Mouse (Mus musculus) CH12.LX (cell line): ENCODE data around the gene Krtap5-3. TPM values are rescaled to one million over a fixed set of nuclear protein-coding genes. Genes with fewer than 3 reads are reported as not detected.

Source experiments
- DNase-seq: peaks from one replicate; pipeline ENCODE4 v3.0.0-alpha.2; 2013; ENCODE audit errors: extremely low read depth
- H3K27ac ChIP-seq: 2 replicates; pipeline ENCODE4 v1.5.1; 2012; ENCODE audit warnings: low read depth, mild to moderate bottlenecking, control low read depth, moderate library complexity; ENCODE audit not compliant: insufficient read depth
- H3K27me3 ChIP-seq: replicated peaks from 2 replicates; pipeline ENCODE3; 2012; ENCODE audit warnings: inconsistent platforms
- H3K36me3 ChIP-seq, 2 experiments: replicated peaks in 1 of 2; 2 replicates each; pipeline versions ENCODE3 to v1.6.1; 2012; ENCODE audit warnings: inconsistent platforms in 1 of 2, low read length in 1 of 2, mild to moderate bottlenecking in 1 of 2, mixed read lengths in 1 of 2, moderate library complexity in 1 of 2; ENCODE audit not compliant: control insufficient read depth in 1 of 2, insufficient read depth in 1 of 2
- H3K4me1 ChIP-seq, 2 experiments: 2 replicates each; pipeline ENCODE4 v1.6.1; 2012; ENCODE audit warnings: inconsistent platforms in 1 of 2, moderate library complexity in 1 of 2; ENCODE audit not compliant: insufficient read depth in 2 of 2, control insufficient read depth in 1 of 2
- H3K4me2 ChIP-seq: 2 replicates; pipeline ENCODE4 v1.6.1; 2012; ENCODE audit warnings: low read depth, mild to moderate bottlenecking, control low read depth; ENCODE audit not compliant: poor library complexity, insufficient read depth, severe bottlenecking
- H3K4me3 ChIP-seq, 3 experiments: fragments of 150-350 bp in 1 of 3; sonication (generic) in 1 of 3; replicated peaks in 1 of 3; 2 replicates each; pipeline versions ENCODE3 to v1.5.1; 2011 to 2012; ENCODE audit warnings: low read depth in 2 of 3, low read length in 2 of 3, mild to moderate bottlenecking in 2 of 3, moderate library complexity in 2 of 3, control low read depth in 1 of 3, improper control_type of control experiment in 1 of 3, inconsistent platforms in 1 of 3, mixed read lengths in 1 of 3; ENCODE audit not compliant: poor library complexity in 1 of 3
- H3K79me2 ChIP-seq: replicated peaks from 2 replicates; pipeline ENCODE4 v1.6.1; 2012; ENCODE audit warnings: mild to moderate bottlenecking, moderate library complexity; ENCODE audit not compliant: control insufficient read depth, poor library complexity, insufficient read depth, severe bottlenecking; ENCODE audit errors: extremely low read depth
- H3K9ac ChIP-seq: 2 replicates; pipeline ENCODE4 v1.6.1; 2012; ENCODE audit warnings: low read depth, mild to moderate bottlenecking, control low read depth, moderate library complexity; ENCODE audit not compliant: insufficient read depth
- H3K9me3 ChIP-seq: replicated peaks from 2 replicates; pipeline ENCODE3; 2012; ENCODE audit warnings: low read length, inconsistent platforms, mixed read lengths
- BHLHE40 ChIP-seq: IDR thresholded peaks from 2 replicates; pipeline ENCODE4 v1.6.1; 2011; ENCODE audit warnings: mild to moderate bottlenecking, low read depth, low read length, improper control_type of control experiment
- CHD1 ChIP-seq: IDR thresholded peaks from 2 replicates; pipeline ENCODE4 v1.6.1; 2012; ENCODE audit warnings: low read depth, low read length, improper control_type of control experiment, inconsistent platforms
- CTCF ChIP-seq, 2 experiments: IDR thresholded peaks in 1 of 2; conservative IDR thresholded peaks in 1 of 2; 2 replicates each; pipeline ENCODE4 v1.5.1; 2011 to 2012; ENCODE audit warnings: low read depth in 2 of 2, low read length in 2 of 2, improper control_type of control experiment in 1 of 2, inconsistent platforms in 1 of 2, mild to moderate bottlenecking in 1 of 2, moderate library complexity in 1 of 2
- E2F4 ChIP-seq: IDR thresholded peaks from 2 replicates; pipeline ENCODE4 v1.6.1; 2011; ENCODE audit warnings: low read depth, low read length, improper control_type of control experiment; ENCODE audit not compliant: insufficient replicate concordance
- ELF1 ChIP-seq: IDR thresholded peaks from 2 replicates; pipeline ENCODE4 v1.6.1; 2014; ENCODE audit warnings: low read depth, mild to moderate bottlenecking, inconsistent platforms, low read length, improper control_type of control experiment
- JUN ChIP-seq: IDR thresholded peaks from 2 replicates; pipeline ENCODE4 v1.6.1; 2011; ENCODE audit warnings: low read depth, mild to moderate bottlenecking, low read length, improper control_type of control experiment, moderate library complexity; ENCODE audit not compliant: insufficient read depth
- JUND ChIP-seq: conservative IDR thresholded peaks from 2 replicates; pipeline ENCODE4 v1.6.1; 2011; ENCODE audit warnings: low read depth, low read length, improper control_type of control experiment
- KAT2A ChIP-seq: IDR thresholded peaks from 2 replicates; pipeline ENCODE4 v1.6.1; 2012; ENCODE audit warnings: low read length, improper control_type of control experiment, inconsistent platforms; ENCODE audit not compliant: insufficient replicate concordance
- MAFK ChIP-seq: IDR thresholded peaks from 2 replicates; pipeline ENCODE4 v1.6.1; 2011; ENCODE audit warnings: low read length, improper control_type of control experiment; ENCODE audit not compliant: insufficient replicate concordance
- MAZ ChIP-seq: IDR thresholded peaks from 2 replicates; pipeline ENCODE4 v1.6.1; 2012; ENCODE audit warnings: low read depth, mild to moderate bottlenecking, inconsistent platforms, low read length, improper control_type of control experiment, moderate library complexity
- MEF2A ChIP-seq: IDR thresholded peaks from 2 replicates; pipeline ENCODE4 v1.6.1; 2014; ENCODE audit warnings: low read depth, mild to moderate bottlenecking, inconsistent platforms, low read length, improper control_type of control experiment, borderline replicate concordance
- MXI1 ChIP-seq: IDR thresholded peaks from 2 replicates; pipeline ENCODE4 v1.6.1; 2011; ENCODE audit warnings: mild to moderate bottlenecking, low read depth, low read length, improper control_type of control experiment
- MYC ChIP-seq: IDR thresholded peaks from 2 replicates; pipeline ENCODE4 v1.6.1; 2011; ENCODE audit warnings: low read depth, mild to moderate bottlenecking, improper control_type of control experiment, low read length
- NELFE ChIP-seq: IDR thresholded peaks from 2 replicates; pipeline ENCODE4 v1.6.1; 2011; ENCODE audit warnings: low read depth, low read length, improper control_type of control experiment
- RAD21 ChIP-seq: IDR thresholded peaks from 2 replicates; pipeline ENCODE4 v1.6.1; 2011; ENCODE audit warnings: low read depth, mild to moderate bottlenecking, low read length, improper control_type of control experiment, moderate library complexity
- RCOR1 ChIP-seq: conservative IDR thresholded peaks from 2 replicates; pipeline ENCODE4 v1.6.1; 2012; ENCODE audit warnings: low read depth, mild to moderate bottlenecking, inconsistent platforms, low read length, improper control_type of control experiment
- TBP ChIP-seq: conservative IDR thresholded peaks from 2 replicates; pipeline ENCODE4 v1.6.1; 2011; ENCODE audit warnings: low read depth, low read length, improper control_type of control experiment
- USF1 ChIP-seq: IDR thresholded peaks from 2 replicates; pipeline ENCODE4 v1.6.1; 2014; ENCODE audit warnings: low read depth, mild to moderate bottlenecking, inconsistent platforms, low read length, improper control_type of control experiment
- USF2 ChIP-seq: conservative IDR thresholded peaks from 2 replicates; pipeline ENCODE4 v1.6.1; 2011; ENCODE audit warnings: low read depth, low read length, improper control_type of control experiment
- ZMIZ1 ChIP-seq: IDR thresholded peaks from 2 replicates; pipeline ENCODE4 v1.6.1; 2012; ENCODE audit warnings: low read depth, mild to moderate bottlenecking, inconsistent platforms, low read length, improper control_type of control experiment
- ZNF384 ChIP-seq: IDR thresholded peaks from 2 replicates; pipeline ENCODE4 v1.6.1; 2012; ENCODE audit warnings: low read depth, low read length, improper control_type of control experiment, inconsistent platforms
- dilution Hi-C: fragments of 300-500 bp; cut with MboI; formaldehyde crosslinking; loops from 2 replicates; pipeline ENCODE4 v1.14.3; 2020; ENCODE audit warnings: low sequenced_read_pairs; ENCODE audit not compliant: extremely low pct_unique_long_range_greater_than_20kb, extremely low pct_ligation_motif_present
- in situ Hi-C: fragments of 300-500 bp; cut with MboI; formaldehyde crosslinking; loops from 3 replicates; pipeline ENCODE4 v1.14.3; 2019; ENCODE audit warnings: low sequenced_read_pairs, low pct_ligation_motif_present, low pct_unique_long_range_greater_than_20kb, mixed read lengths
- polyA plus RNA-seq: library from polyadenylated mRNA; unstranded; fragments of >175 nt; gene quantifications from 2 replicates; pipeline ENCODE4 v1.2.1, GENCODE M21; 2012; ENCODE audit warnings: low read depth; ENCODE audit not compliant: insufficient read length
- total RNA-seq, 2 experiments: library from RNA; depleted of rRNA; stranded (reverse); fragments of 300-350 nt in 1 of 2; fragments of >200 nt in 1 of 2; gene quantifications; 2 replicates each; pipeline ENCODE4 v1.2.3; 2012 to 2014

Krtap5-3 gene
- total and polyA plus RNA-seq, 3 experiments: not detected

DNA sequence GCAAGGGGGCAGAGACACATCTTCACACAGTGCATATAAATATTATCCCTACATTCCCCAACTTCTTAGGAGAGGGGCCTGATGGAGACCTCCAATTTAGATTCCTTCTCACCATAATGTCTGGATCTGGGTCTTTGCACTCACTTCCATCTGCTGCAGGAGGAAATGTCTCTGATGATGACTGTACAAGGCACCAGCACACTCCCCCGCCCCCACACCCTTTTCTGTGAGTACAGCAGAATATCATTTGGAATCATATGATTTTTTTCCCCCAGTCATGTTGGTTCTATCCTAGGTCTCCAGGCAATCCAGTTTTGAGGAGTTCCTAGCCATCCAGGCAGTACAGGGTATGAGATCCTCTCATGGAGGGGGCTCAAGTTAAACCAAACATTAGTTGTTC lies 22.5 kb upstream of the Krtap5-3 start:
- dilution Hi-C loops (no loop called here), in situ Hi-C loops (no loop called here)
- no peaks in the 10 kb centered on the region for H3K4me1 ChIP-seq
- H3K27ac ChIP-seq: no peak overlapping the region
- no peak overlapping the region for H3K4me2 ChIP-seq
- H3K36me3 ChIP-seq: no peaks in the 10 kb centered on the region
- no peak overlapping the region for H3K4me3 ChIP-seq
- H3K27me3 ChIP-seq: peaks cover 58% of the 10 kb centered on the region
- no peak overlapping the region for H3K9ac ChIP-seq
- DNase-seq: no peak
- TF ChIP-seq MAFK: no peak
- no peak for TF ChIP-seq RCOR1
- no peak for TF ChIP-seq MYC
- TF ChIP-seq MEF2A: no peak
- TF ChIP-seq RAD21: no peak
- TF ChIP-seq E2F4: no peak
- no peak for TF ChIP-seq ELF1
- TF ChIP-seq CTCF (conservative IDR thresholded peaks at IDR 0.05 in 1 of 2, IDR thresholded peaks at IDR 0.05 in 1 of 2; ENCODE audit: low read depth in 2 of 2, low read length in 2 of 2): no peak
- TF ChIP-seq JUND: no peak
- no peak for TF ChIP-seq TBP
- no peak for TF ChIP-seq JUN
- no peak for TF ChIP-seq BHLHE40
- no peak for TF ChIP-seq NELFE
- no peak for TF ChIP-seq USF1
- no peak for TF ChIP-seq USF2
- no peak for TF ChIP-seq MXI1
- no peak for TF ChIP-seq ZNF384
- no peak for TF ChIP-seq CHD1
- TF ChIP-seq ZMIZ1: no peak
- TF ChIP-seq MAZ: no peak
- TF ChIP-seq, all 38 proteins: peak for 0
- H3K79me2 ChIP-seq: no peaks in the 10 kb centered on the region
- no peaks in the 10 kb centered on the region for H3K9me3 ChIP-seq

DNA sequence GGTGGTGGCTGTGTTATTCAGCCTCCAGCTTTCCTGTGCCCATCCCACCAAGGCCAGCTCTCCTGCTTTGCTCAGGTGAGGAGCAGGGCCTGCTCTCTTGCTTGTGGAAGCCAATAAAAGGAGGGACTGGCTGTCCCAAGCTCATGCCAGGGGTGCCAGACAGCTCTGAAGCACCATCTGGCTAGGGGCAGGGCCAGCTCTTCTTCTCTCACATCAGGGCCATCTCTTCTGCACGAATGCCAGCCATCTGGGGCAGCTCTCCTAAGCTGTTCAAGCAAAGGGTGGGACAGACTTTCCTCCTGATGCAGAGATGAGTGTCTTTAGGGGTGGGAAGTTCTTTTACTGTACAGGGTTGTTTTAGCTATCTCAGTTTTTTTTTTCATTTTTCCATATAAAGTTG lies 20.1 kb upstream of the Krtap5-3 start:
- TF ChIP-seq JUN: no peak
- TF ChIP-seq MEF2A: no peak
- TF ChIP-seq KAT2A: no peak
- no peak for TF ChIP-seq ZMIZ1
- TF ChIP-seq JUND: no peak
- dilution Hi-C loops (no loop called here), in situ Hi-C loops (no loop called here)
- Histone ChIP-seq H3K9ac (no peak overlapping the region), H3K79me2 (no peaks in the 10 kb centered on the region), H3K27me3 (peaks cover 72% of the 10 kb centered on the region), H3K4me2 (no peak overlapping the region), H3K4me1 (no peaks in the 10 kb centered on the region), H3K36me3 (no peaks in the 10 kb centered on the region), H3K27ac (no peak overlapping the region), H3K9me3 (no peaks in the 10 kb centered on the region), H3K4me3 (no peak overlapping the region)
- DNase-seq: no peak
